Mouse (Mus musculus) spleen, embryonic (tissue): ENCODE measurements at regions not wholly inside any gene's neighbourhood (a gene's known extent, or its start where the extent isn't known, plus 50 kb on each side); places are given as distances from the start of the nearest gene placed in this dataset.

ENCODE experiments used
- CTCF ChIA-PET: fragments of 350-600 bp; sonication (Branson Sonifier 250); formaldehyde crosslinking; loops from one replicate; lab custom pipeline; 2022; lab: Charles Lee

DNA sequence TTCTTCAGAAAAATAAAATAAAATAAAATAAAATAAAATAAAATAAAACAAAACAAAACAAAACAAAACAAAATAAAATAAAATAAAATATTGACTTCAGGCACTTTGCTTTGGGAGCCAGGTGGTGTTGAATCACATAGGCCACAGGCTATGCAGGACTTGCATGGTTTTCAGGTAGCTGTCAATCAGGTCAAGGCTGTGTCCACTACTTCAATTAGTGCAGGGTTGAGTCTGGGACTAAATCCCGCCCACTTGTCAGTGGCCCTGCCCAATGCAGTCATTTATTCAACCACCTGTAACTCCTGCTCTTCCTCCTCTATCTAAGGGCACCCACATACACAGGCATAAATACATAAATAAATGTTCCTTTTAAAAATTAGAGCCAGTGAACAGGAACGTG is 497.3 kb upstream of the Gm5415 start:
- CTCF ChIA-PET = no interaction called here

DNA sequence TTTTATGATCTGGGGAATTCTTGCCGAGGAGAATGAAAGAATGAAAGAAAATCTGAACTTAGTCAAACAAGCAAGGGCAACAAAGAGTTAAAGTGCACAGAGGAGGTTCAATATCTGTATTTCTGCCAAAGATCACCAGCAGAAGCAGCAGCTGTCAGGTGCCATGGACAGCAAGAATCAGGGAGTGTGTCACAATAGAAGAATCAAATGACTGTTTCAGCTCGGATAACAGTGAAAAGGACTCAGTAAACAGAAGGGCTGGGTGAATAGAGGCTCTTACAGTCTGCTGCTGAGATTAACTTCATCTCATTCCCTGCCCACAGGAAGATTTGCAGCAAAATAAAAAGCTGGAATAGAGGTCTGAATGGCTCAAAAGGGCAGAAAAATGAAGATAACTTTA is 495.3 kb upstream of the Gm5415 start:
- CTCF ChIA-PET = no interaction called here

DNA sequence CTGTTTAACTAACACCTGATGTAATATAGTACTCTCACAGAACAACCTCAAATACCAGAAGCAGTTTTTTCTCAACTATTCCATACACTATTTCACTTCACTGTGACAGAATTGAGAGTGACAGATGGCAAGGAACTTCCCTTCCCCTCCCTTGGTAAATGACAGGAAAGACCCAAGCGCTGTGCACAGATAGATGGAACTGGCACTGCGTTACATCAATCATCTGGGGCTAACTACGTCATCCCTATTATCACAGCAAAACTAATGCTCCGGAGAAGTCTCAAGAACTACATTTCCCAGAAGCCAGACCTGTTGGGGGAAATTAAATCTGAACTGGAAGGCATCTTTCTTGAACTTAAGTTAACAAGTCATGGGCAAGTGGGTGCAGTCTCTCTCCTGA is 493.6 kb upstream of the Gm5415 start:
- CTCF ChIA-PET = no interaction called here

DNA sequence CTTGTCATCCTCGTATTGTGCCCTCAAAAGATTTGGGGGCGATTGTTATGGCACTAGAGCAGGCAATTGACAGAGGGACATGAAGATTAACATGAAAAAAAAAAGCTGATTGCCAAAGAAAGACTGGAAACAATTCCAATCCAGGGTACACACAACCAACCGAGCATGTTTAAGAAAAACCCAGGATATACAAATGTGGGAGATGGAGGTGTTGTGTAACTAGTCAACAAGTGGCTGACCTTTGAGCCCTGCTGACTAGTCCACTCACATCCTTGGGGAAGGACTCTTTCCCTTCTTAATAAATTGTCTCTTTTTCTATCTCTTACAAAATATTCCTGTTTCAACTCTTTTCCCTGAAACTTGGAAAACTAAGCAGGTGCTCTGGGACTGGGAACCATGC is 484.9 kb upstream of the Gm5415 start:
- CTCF ChIA-PET = no interaction called here

DNA sequence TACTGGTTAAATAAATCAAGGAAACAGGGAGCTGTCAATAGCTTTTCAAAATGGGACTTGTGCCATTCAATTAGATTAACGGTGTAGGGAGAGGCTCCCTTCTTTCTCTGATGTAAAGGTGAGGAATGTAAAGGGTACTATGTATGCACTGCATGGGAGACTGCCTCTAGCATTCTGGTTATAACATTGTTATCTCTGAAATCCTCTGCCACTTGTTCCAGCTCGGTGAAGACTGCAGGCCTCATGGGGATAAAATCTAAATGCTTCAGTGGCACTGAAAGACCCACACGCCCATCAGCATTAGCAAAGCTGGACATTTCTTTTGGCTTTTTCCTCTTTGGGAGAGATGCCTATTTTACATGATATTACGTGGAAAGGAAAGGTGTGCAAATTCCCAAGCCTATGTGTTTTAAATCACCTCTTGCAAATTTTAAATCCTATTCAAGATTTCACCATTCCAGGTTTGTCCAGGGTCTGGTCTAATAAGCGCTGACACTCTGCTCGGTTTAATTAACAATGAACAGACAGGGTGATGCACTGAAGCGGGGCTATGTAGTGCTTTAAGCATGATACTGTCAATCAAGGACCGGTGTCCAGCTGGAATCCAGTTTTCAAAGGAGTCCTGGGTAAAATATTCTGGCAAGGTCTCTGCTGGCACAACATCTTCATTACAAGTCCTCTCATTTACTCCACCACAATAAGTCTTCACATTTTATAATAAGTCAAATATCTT is 479.8 kb upstream of the Gm5415 start:
- CTCF ChIA-PET = no interaction called here

DNA sequence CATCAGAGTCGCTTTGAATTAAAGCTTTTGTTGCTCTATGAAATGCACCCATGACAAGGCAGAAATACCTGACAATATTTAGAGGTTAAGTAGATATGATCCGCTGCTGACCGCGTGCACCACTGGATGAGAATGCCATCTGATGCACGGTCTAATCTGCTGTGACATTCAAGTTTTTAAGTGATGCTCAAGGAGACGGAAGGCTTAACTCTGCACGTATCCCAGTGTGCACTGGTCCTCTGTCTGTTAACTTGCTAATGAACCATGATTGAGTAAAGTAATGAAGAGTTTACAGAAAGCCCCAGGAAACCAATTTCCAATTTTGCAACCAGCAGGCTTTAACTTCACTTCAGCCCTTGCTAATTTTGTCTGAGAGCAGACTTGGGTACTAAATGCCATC is 478.3 kb upstream of the Gm5415 start:
- CTCF ChIA-PET = no interaction called here

DNA sequence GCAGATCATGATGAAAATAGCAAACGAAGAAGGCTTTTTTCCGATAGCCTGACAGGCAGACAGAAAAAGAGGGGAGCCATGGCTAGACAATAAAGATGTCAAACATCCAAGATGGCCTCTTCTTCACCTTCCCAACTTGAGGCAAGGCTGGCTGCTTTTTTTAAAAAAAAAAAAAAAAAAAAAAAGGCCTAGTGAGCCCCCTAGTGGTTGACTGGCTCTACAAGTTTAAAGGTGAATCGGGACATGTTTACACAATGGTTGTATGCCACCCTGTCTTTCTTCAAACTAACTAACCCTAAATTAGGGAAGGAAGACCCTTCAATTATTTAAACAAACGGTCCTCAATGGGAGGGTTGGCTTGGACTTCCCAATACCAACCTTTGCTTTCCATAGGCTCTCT is 475.8 kb upstream of the Gm5415 start:
- CTCF ChIA-PET = no interaction called here

DNA sequence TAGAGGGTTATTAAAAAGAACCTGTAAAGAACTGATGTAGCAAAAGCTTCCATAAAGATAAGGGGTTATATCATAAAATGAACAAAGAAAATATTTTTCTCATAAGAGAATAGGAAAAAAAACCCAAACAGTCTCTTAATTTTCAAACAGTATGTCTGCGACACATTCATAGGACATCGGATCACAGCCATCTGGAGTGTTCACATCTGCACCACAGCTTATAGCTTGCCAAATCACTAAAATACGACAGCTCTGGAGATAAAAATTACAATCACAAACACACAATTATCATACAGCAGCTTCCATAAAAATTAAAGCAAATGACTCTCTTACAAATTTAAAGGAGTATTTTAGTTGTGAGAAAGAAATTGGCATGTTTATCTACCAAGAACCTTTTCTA is 456.9 kb upstream of the Gm5415 start:
- CTCF ChIA-PET = no interaction called here

DNA sequence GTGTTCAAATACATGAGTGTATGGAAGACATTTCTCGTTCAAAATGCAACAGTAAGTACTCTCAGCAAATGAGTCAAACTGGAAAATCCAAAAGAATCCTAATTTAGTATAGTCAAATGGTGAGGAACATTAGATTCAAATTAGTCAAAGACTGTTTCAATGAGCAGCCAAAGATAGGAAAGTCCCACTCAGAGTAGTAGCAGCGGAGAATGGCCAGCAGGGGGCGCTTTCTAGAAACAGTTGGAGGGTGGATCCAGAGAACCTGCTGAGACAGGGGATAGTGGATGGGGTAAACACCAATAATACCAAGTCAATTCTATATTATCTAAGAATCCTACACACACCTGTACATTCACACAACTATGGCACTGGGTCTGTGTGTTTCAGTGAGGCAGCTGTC is 417.9 kb upstream of the Gm5415 start:
- CTCF ChIA-PET = no interaction called here

DNA sequence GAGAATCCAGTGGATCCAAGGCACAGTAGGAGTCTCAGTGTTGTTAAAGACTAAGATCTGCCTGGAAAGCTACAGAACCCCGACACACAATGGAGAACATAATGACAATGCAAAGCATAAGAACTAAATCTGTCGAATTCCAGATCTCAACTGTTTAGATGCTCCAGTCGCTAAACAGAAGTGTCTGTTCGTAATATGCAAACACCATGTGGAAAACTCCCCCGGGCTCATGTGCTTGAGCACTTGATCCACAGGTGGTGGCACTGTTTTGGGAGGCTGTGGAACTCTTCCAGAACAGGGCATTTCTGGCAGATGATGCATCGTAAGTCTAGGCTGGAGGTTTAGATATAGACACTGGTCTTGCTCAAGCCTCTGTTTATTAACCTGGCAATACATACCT is 412.2 kb upstream of the Gm5415 start:
- CTCF ChIA-PET = no interaction called here

DNA sequence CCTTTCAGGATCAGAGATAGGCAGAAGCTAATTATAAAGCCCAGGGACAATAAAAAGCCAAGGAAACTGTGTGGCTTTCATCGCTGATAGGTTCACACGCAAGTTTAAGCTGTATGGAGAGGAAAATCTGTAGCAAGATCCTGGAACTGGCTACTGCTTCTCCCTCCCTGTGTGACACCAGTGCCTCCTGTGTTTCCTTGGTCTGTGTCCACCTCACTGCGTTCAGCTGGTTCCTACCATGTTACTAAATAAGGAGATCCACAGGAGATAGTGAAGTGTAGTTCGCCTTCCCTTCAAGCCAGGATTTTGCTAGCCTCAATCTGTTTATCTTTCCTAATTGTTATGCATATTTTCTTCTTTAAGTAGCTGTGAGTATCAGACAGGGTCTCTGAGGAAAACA is 399.2 kb upstream of the Gm5415 start:
- CTCF ChIA-PET = no interaction called here

DNA sequence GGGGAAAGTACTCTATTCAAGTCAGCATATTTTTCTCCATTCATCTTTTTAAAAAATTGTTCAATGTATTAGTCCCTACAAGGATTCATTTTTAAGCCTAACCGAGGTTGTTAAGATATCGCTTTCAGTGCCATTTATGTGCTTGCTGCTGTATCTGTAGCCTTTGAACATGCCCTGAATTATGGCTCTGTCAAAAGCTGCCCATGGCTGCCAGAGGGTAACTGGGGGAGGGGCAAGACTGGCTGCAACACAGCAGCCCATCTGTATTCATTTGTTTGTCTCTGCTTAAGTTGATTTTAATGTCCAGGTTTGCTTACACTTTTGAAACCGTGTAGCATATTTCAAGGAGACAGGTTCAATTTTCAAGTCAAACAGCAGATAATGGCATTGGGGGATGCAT is 383.3 kb upstream of the Gm5415 start:
- CTCF ChIA-PET = no interaction called here

DNA sequence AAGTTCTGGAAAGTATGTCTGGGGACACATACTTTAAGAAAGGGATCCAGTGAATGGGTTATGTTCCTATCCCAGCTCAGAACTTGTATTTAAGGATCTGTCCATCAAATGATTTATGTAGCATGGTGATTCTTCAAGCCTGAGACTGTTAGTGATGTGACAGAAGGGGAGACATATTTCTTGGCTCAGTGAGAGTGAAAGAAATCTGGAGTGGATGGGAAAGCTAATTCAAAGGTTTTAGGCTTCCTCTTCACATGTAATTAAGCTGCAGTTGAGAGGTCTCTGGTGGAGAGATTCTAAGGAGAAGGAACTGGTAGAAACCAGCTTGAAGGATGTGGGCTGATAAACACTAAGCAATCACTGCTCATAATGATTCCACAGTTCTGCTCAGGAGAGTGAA is 355.3 kb upstream of the Gm5415 start:
- CTCF ChIA-PET = no interaction called here

DNA sequence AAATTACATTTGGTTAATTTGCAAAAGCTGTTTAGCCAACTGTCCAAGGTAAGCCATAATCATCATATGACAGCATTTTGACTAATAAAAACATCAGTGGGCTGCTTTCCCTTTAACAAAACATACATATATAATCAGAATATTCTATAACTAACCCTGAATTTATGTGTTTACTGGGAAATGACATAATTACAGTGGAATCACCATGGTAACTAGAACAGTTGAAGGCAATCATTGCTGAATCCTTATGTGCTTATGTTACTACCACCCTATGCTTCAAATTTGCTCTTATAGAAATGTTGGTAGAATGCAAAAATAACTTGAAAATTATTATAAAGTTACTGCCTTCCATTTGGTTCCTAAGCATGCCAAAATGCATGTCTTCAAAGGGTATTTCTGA is 340.6 kb upstream of the Gm5415 start:
- CTCF ChIA-PET = no interaction called here

DNA sequence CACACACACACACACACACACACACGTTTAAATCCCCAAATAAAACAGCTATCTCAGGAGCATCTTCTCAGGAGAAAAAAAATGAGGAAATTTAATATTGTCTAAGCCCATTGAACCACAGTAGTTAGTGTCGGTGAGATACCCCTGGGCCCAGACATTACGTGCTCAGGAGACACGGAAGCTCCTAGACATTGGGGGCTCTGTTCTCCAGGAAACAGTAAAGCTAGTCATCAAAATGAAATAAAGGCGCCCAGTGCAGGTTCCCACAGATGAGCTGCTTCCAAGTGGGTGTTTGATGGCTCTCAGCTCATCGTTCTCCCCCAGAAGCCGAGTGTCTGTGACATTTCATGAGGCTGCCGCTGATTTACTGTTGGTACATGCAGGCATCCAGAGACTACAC is 325.8 kb upstream of the Gm5415 start:
- CTCF ChIA-PET = no interaction called here

DNA sequence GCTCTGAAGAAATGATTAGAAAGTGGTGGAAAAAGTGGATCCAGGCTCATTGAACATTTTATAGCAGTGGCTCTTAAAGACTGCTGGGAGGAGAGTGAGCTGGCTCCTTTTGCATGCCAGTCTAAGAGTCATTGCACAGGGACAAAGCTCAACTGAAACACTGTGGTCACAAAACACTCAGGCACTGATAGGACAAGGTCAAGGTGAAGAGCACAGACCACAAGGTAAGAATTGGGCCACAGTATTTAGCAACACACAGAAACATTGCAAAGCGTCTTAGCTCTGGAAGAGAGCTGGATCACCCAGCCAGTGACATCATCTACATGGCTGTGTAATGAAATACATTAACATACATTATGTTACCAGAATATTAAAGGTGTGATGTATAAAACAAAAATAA is 319.0 kb upstream of the Gm5415 start:
- CTCF ChIA-PET = no interaction called here

DNA sequence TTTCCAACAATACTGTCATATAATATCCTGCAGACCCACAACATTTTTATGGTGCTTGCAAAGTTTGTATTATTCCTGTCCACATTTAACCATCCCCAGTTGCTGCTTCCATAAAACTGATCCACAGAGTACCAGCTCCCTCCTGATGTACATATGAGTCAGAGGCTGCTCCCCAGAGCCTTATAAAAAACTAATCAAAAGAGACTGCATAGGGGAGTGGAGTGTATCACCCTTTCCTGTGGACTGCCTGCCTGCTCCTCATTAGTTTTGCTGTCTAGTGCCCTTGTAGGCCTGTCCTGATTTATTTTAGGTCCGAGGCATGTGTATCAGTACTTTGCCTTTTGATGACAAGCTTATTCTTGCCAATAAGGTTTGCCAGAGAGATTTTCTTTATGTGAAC is 310.9 kb upstream of the Gm5415 start:
- CTCF ChIA-PET = no interaction called here
